Mouse (Mus musculus) G1E (cell line): ENCODE measurements around the gene Ruvbl2.

Experiments
- CTCF ChIP-seq: IDR thresholded peaks from 2 replicates; pipeline ENCODE4 v1.5.1; 2012; ENCODE audit warnings: low read depth, low read length, inconsistent platforms, mixed read lengths
- GATA1 ChIP-seq: IDR thresholded peaks from 2 replicates; pipeline ENCODE4 v1.6.1; 2012; ENCODE audit warnings: borderline replicate concordance, low read length, inconsistent platforms, mixed read lengths
- TAL1 ChIP-seq: conservative IDR thresholded peaks from 2 replicates; pipeline ENCODE4 v1.6.1; 2012; ENCODE audit warnings: low read depth, low read length, inconsistent platforms, mixed read lengths

- TF ChIP-seq TAL1 (no peak), CTCF (no peak), GATA1 (no peak)
These were observed 29.5 kb downstream of the Ruvbl2 start for GRCm38 (mm10) chr7:45408351-45408750.
